Mouse (Mus musculus) Patski (cell line): ENCODE data around the gene 9130204L05Rik. TPM values are rescaled to one million over a fixed set of nuclear protein-coding genes. Genes with fewer than 3 reads are reported as not detected.

Experiments
- ATAC-seq: fragments of 100-300 bp; one replicate; pipeline ENCODE4 v1.8.0; 2021
- CTCF ChIA-PET: fragments of 350-600 bp; sonication (Branson Sonifier 250); formaldehyde crosslinking; loops from one replicate; lab custom pipeline; 2022; ENCODE audit warnings: inconsistent platforms; lab: Charles Lee
- POLR2A ChIA-PET: fragments of 350-600 bp; sonication (Branson Sonifier 250); formaldehyde crosslinking; loops from one replicate; lab custom pipeline; 2022; ENCODE audit warnings: antibody characterized with exemption, inconsistent platforms; lab: Charles Lee
- DNase-seq: peaks from one replicate; pipeline ENCODE4 v3.0.0-alpha.2; 2011; ENCODE audit warnings: low read depth, low spot score
- H3K27me3 ChIP-seq: fragments of 371-371 bp; one replicate; pipeline ENCODE4 v1.5.1; 2021
- CTCF ChIP-seq: fragments of 100-300 bp; IDR thresholded peaks from one replicate; pipeline ENCODE4 v1.5.1; 2021
- in situ Hi-C: fragments of 300-500 bp; cut with MboI; formaldehyde crosslinking; loops from 3 replicates; pipeline ENCODE4 v1.11.1; 2018; ENCODE audit warnings: low pct_unique_long_range_greater_than_20kb, mixed read lengths
- polyA plus RNA-seq: library from polyadenylated mRNA; unstranded; gene quantifications from one replicate; pipeline ENCODE4 v1.2.3, GENCODE M21; 2021

The 9130204L05Rik gene
- not detected for polyA plus RNA-seq

- H3K27me3 ChIP-seq, result no peaks in the 10 kb centered on the region
- no peak for TF ChIP-seq CTCF
- CTCF ChIA-PET, result no interaction called here
- POLR2A ChIA-PET, result no interaction called here
- DNase-seq (no peak), ATAC-seq (no peak)
- in situ Hi-C loops, result no loop called here
Measured at GRCm38 (mm10) chr3:91090703-91091102, at the start of gene 9130204L05Rik. TSS of gene 9130204L05Rik (minus strand) at chr3:91090803.

DNA sequence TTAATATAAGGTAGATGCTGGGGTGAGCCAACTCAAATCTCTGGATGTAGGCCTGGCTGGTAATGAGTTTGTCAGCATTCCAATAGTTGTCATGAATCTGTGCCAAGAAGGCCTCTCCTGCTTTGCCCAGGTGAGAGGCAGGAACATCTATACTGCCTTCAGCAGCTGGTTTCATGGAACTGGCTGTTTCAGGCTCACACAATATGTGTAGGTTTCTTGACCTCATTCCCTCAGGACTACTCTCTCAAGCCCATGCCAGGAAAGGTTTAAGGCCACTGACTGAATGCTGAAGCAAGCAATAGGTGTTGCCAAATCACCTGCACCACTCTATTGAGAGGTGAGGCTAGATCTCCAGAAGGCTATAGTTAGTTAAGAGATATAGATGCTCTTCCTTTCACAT is 18.1 kb upstream of the 9130204L05Rik start:
- in situ Hi-C loops, result loop anchor here (5.0 kb wide), 1 partner anchor 414 kb away; no protein-coding TSS in a partner anchor
- no peaks in the 10 kb centered on the region for H3K27me3 ChIP-seq
- CTCF ChIA-PET, result no interaction called here
- POLR2A ChIA-PET, result no interaction called here
- TF ChIP-seq CTCF, result no peak
- no peak for DNase-seq
- ATAC-seq, result no peak

DNA sequence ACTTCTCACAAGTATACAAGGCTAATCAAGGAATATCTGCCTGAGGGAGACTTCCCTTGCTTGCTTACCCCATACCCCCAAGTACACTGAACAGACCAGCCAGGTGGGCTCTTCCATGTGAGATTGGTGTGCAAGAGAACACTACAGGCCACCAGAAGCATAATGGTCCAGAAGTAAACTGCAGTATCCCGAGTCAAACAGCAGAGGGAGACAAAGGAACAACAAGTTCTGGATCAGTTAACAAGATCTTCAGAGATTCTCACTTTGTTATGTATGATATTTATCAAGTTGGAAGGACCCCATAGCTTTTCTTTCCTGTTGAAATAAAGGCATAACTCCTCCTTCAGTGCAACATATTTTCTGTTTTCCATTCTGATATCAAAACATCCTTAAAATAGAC is 31.4 kb downstream of the 9130204L05Rik start:
- peak; percentile 62 for TF ChIP-seq CTCF

DNA sequence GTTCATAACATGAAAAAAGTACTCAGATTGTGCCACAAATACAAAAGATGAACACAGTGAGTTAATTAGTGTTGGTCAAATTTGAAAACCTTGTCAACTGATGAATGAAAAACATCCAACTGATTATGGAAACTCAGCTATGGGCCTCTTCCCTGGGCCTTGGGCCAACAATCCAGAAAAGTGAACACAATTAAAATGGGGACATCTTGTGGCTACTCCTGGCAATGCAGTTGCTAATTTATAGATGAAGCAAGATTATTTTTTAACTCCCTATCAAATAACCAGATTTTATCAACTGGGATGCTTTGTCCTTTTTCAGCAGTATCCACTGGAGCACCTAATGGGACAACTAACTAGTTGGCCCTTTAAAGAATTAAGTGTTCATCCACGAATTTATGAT is 37.9 kb downstream of the 9130204L05Rik start:
- ATAC-seq (no peak), DNase-seq (no peak)
- H3K27me3 ChIP-seq, result no peaks in the 10 kb centered on the region
- in situ Hi-C loops, result no loop called here
- ChIA-PET POLR2A (no interaction called here), CTCF (no interaction called here)
- TF ChIP-seq CTCF, result peak; percentile 62

More for the DNA sequence above, 31.4 kb downstream of the 9130204L05Rik start:
- in situ Hi-C loops, result no loop called here
- no peak for DNase-seq
- no peak for ATAC-seq
- H3K27me3 ChIP-seq, result no peaks in the 10 kb centered on the region
- ChIA-PET CTCF (no interaction called here), POLR2A (no interaction called here)
